Mouse (Mus musculus) retina, adult 2 months (tissue): ENCODE measurements around the gene Mycbp.
"Not testable (repeated sequence)": the region's sequence is repeated elsewhere in the genome, so short reads cannot be mapped to it uniquely, and the experiment has no call there.

Experiments
- DNase-seq: peaks from one replicate; pipeline ENCODE4 v3.0.0-alpha.2; 2012; ENCODE audit warnings: low read depth, low spot score

Mycbp gene

DNA sequence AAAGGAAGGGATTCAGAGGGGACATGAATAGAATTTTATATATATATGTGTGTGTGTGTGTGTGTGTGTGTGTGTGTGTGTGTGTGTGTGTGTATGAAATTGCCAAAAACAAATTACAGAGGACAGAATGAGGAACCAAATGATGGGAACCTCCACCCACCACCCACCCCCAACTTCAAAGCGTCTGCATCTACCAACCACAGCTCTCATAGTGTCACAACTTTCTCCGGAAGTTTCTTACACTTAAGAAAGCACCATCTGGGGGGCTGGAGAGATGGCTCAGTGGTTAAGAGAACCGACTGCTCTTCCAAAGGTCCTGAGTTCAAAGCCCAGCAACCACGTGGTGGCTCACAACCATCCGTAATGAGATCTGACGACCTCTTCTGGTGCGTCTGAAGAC, 36.2 kb downstream of the Mycbp start:
- DNase-seq: not testable (repeated sequence)

DNA sequence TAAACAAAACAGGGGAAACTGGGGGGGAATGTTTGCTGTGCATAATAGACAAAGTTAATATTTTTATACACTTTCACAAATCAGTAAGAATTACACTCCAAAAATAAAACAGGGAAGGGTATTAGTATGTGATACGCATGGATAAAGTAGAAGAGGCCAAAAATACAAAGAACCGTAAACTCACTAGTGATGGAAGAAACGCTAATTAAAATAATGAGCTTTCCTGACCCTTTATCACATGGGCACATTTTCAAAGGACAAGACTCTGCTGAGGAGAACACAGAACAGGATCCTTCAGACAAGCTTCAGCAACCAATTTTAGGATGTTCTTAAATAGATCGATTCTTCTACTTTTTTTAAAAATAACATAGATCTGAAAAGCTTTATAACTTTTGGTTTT, 42.1 kb downstream of the Mycbp start:
- DNase-seq: no peak

DNA sequence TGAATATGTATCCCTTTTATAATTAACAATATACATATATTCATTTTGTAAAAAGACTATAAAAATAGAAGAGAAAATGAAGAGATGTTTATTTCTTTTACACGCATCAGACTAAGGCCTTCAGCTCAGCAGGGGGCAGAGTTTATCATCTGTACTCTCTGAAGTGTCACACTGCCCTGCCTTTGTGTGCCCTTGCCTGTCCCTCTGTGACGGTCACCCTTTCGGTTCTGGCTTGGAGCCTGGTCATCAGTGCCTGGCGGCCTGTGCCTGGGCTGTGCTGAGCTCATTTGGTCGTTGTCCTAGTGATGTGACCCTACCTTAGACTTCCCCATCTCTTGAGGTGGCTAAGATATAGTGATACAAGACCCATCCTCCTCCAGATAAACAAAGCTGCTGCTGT, 42.5 kb downstream of the Mycbp start:
- no peak for DNase-seq

DNA sequence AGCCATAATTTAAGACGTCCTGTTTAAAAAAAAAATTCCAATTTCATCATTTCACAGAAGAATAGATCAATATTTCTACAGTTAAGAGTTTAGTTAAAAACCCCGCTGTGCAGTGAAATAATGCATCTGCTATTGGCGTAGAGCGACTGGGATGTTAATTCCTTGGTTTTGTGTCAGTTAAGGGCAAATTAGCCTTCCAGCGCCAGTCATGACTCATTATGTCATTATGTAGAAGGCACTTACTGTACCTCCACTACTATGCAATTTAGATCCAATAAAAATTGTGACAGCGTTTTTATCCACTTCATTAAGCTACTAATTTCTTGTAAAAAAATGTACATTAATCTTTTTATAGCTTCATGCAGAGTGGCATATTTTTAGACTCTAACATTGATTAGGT, 44.3 kb downstream of the Mycbp start:
- DNase-seq: no peak

DNA sequence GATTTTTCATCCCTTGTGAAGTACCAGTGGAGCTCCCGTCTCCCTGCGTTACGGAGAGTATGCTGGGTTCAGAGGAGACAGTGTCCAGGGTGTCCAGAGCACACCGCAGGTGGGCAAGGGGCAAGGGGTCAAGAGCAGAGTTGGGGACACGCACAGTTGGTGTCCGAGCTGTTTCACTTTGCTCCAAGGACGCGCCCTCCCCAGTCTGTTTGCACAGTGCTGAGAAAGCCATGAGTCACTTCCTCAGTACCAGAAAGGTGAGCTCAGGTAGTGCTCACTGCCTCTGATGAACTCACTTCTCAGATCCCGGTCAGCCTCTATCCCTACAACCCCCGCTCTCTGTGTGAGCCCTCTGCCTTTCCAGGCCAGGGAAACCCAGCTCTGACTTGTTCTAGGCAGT, 45.0 kb downstream of the Mycbp start:
- DNase-seq: no peak

DNA sequence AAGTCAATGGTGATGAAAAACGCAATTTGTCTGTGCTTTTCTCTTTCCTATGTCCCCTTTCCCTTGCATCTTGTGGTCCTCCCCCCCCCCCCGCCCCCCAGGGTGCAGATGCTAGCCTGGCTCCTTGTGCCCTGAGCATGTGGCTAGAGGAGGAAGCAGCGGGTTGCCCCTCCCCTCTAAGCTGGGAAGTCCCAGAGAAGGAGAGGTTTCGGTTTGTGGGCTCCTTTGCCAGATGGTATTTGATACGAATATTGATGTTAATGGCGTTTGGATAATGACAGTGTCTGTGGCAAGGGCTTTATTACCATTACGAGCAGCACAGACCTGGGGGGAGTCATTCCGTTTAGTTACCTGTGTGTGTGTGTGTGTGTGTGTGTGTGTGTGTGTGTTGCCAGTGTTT, 47.4 kb downstream of the Mycbp start:
- no peak for DNase-seq

DNA sequence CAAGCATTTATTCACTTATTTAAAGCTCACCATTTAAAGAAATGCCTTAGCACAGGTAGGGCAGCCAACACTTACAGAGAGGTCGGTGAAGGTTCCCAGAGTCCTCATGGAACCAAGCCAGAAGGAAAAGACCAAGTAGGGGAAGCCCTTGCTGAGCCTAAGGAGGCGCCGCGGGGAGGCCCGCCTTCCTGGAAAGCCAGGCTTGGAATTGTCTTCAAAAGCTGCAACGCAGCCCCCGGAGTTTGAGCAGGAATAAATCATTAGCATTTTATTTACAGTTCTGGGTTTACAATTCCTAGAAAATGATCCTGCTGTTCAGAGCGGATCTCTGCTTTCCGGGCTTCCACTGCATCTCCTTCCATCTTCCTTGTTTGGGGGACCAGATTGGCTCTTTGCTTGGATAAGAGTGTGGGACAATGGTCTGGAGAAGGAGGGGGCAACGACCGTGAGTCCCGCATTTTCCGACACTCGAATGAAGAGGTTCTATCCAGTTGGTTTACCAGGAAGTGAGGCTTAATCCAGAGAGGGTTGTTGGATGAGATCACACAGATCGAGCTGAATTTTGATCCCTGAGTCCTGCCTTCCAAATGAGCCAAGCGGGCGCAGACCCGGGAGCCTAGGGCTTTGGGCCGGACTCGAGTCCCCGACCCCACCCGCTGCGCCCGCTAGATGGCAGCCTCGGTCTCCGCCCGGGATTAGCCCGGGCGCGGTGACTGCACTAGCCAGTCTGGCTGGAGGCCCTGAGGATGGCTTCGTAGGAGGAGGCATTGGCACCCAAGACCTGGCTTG, 52.3 kb downstream of the Mycbp start:
- peak; percentile 25 for DNase-seq

DNA sequence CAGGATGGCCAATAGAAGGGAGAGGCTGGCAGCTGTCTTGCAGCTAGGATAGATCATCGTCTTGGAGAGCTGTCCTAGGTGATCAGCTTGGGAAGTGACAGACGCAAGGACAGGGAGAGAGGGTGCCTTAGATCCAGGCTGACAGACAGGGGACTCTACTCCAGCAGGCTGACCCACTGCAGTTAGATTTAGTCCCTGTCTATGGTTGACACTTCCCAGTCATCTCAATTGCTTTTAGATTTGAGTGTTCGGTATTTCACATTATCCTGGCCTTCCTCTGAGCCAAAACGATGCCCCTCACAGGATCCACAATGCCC, 52.8 kb downstream of the Mycbp start:
- no peak for DNase-seq

DNA sequence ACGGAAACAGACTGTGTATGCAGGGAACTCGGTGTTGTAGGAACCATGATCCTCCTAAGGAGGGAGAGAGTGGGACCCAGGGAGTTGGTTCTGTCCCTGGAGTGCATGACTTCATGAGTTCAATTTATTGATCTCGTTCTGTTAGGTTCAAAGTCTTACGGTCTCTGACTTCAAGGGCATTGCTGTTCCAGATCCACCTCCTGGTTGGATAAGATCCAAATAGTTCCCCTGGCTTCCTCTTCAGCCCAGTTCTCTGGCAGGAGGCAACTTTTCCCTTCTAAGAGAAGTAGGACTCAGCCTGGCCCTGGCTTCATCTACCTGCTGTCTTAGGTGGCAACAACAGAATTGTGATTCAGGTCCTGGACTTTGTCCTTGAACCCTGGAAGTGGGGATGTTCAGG, 53.3 kb downstream of the Mycbp start:
- no peak for DNase-seq

DNA sequence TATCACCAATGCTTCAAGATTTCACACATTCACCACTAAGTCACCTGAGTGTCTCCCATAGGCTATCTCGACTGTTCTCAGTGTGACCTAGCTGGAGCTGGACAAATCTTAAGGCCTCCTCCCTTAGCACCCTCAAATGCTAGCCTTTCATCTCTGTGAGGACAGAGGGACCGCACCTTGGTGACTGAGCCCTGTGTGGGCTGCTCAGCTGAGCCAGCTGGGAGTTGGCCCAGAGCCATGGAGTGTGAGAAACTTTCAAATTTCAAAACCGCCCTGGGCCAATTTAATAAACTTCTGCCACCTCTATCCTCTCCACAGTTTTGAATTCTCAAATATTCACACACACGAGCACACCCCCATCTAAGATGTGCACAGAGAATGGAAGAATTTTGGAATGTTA, 56.3 kb downstream of the Mycbp start:
- DNase-seq: no peak
